Mouse (Mus musculus) v-Abl transformed pro-B cells (cell line): Measurements from ENCODE around the gene Olfr1308.

Experiments
- in situ Hi-C, 2 experiments: fragments of 400-800 bp; cut with MboI; formaldehyde crosslinking; loops; one replicate each; pipeline ENCODE4 v1.15.1; 2025; ENCODE audit not compliant: unreplicated experiment in 2 of 2

The Olfr1308 gene

DNA sequence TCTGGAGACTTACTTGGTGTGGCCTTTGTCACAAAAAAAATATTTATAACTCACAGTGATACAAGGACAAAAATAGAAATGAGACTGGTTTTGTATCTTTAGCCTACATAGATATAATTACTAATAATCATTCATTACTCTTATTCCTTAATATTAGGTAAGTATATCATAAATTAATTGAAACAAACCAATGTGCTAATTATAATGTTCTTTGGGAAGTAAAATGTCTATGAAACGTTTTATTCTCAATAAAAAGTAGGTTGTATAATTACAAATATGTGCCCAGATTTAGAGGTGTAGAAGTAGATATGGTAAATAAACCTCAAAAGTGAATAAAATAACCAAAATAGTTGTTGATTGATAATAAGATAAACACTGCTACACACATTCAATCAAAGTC, at the start of gene Olfr1308:
Gene Olfr1308 (minus strand): TSS at position 101 of the 400 bp plus-strand sequence.
- in situ Hi-C loops: no loop called here

DNA sequence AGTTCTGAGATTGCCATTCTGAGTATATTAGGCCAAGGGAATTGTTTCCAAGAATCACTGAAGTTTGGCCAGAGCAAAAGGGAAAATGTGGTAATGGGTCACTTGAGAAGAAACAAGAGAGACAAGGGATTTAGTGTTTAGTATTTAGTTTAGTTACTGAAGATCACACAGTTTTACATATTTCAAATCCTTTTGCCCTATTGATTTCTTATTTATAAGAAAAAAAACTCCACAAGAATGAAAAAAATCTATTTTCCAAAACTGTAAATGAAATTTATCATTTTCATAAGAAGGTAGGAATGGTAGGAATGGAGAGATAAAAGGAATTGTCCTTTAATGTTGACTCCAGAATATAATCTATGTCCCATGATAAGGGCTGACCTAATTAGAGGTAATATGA, 47.9 kb upstream of the Olfr1308 start, which contains the start of gene Olfr1310:
Gene Olfr1310 (minus strand): TSS at position 101 of the 400 bp plus-strand sequence.
- in situ Hi-C loops: no loop called here

DNA sequence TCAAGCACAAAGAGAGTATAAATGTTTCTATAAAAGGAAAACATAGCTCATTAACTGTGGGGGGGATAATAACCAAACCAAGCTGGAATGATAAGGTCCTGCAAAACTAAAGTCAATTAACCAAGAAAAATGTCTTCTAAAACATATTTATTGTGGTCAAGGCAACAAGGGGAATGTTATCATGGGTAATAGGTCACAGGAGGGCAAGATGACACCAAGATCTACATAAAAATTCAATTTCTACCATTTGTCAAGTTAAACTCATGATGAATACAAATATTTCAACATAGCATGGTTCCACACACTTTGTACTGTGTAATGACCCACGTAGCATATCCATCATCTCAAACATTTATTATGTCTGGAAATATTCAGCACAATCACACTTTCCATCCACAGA, 25.4 kb upstream of the Olfr1308 start, which contains the start of gene Olfr1309:
Gene Olfr1309 (minus strand): TSS at position 101 of the 400 bp plus-strand sequence.
- in situ Hi-C loops: no loop called here

DNA sequence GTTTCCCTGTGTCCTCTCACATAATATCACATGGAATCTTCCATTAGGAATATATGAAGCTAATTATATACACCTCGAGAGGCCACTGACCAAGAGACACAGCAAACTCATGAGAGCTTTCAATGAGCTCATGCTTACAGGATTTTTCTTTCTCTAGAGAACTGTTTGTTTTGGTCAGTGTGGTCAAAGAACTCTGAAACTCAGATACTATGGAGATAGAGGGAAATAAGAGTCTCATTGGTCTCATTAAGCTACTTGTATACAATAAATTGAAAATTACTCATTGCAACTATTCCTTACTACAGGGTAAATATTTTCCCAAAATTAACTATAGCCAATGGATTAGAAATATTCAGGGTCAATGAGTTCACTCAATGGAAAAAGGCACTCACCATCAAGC, 15.4 kb downstream of the Olfr1308 start, which contains the start of gene Olfr1307:
Gene Olfr1307 (minus strand): TSS at position 101 of the 400 bp plus-strand sequence.
- in situ Hi-C loops: no loop called here

DNA sequence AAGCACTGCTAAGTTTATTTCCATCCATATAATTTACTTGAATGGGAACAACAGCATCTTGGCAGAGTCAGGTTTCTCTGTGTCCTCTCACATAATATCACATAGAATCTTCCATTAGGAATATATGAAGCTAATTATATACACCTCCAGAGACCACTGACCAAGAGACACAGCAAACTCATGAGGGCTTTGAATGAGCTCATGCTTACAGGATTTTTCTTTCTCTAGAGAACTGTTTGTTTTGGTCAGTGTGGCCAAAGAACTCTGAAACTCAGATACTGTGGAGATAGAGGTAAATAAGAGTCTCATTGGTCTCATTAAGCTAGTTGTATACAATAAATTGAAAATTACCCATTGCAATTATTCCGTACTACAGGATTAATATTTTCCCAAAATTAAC, 48.6 kb downstream of the Olfr1308 start, which contains the start of gene Olfr1306:
Gene Olfr1306 (minus strand): TSS at position 101 of the 400 bp plus-strand sequence.
- in situ Hi-C loops: no loop called here
